Mouse (Mus musculus): ENCODE data around the gene Slit1. TPM values are rescaled to one million over a fixed set of nuclear protein-coding genes. Genes with fewer than 3 reads are reported as not detected.

Slit1 gene
- total and polyA plus RNA-seq, 3 experiments, result 0.16 to 0.30 TPM; not detected in 1

GRCm38 (mm10) chr19:41706094-41706828, 37.2 kb downstream of the Slit1 start:
- H3K9ac ChIP-seq (ENCODE audit: insufficient read depth, low read depth), result no peak overlapping the region
- no peaks in the 10 kb centered on the region for H3K4me1 ChIP-seq (ENCODE audit: control insufficient read depth in 1 of 2, insufficient read depth in 2 of 2)
- dilution Hi-C loops (cut with MboI; ENCODE audit: extremely low pct_ligation_motif_present, extremely low pct_unique_long_range_greater_than_20kb, low sequenced_read_pairs), result no loop called here
- no peak for DNase-seq (ENCODE audit: extremely low read depth)
- in situ Hi-C loops (cut with MboI; ENCODE audit: low pct_ligation_motif_present, low pct_unique_long_range_greater_than_20kb, low sequenced_read_pairs), result no loop called here
- H3K27me3 ChIP-seq (replicated peaks), result peaks cover 46% of the 10 kb centered on the region
- TF ChIP-seq JUND (conservative IDR thresholded peaks at IDR 0.05; ENCODE audit: low read depth, low read length) (no peak), SMC3 (IDR thresholded peaks at IDR 0.05; ENCODE audit: low read depth, low read length) (no peak), RAD21 (IDR thresholded peaks at IDR 0.05; ENCODE audit: low read depth, low read length) (no peak), USF2 (conservative IDR thresholded peaks at IDR 0.05; ENCODE audit: low read depth, low read length) (no peak), ZNF384 (IDR thresholded peaks at IDR 0.05; ENCODE audit: low read depth, low read length) (no peak), ZKSCAN1 (IDR thresholded peaks at IDR 0.05; ENCODE audit: borderline replicate concordance, low read depth, low read length) (no peak), IRF4 (IDR thresholded peaks at IDR 0.05; ENCODE audit: low read depth, low read length) (no peak), ZC3H11A (IDR thresholded peaks at IDR 0.05; ENCODE audit: low read depth, low read length) (no peak), ELF1 (IDR thresholded peaks at IDR 0.05; ENCODE audit: low read depth, low read length) (no peak), E2F4 (IDR thresholded peaks at IDR 0.05; ENCODE audit: insufficient replicate concordance, low read depth, low read length) (no peak)
- no peaks in the 10 kb centered on the region for H3K36me3 ChIP-seq (replicated peaks in 1 of 2; ENCODE audit: control insufficient read depth in 1 of 2, insufficient read depth in 1 of 2, low read length in 1 of 2)
- H3K4me2 ChIP-seq (ENCODE audit: insufficient read depth, low read depth, poor library complexity, severe bottlenecking), result no peak overlapping the region
- no peaks in the 10 kb centered on the region for H3K9me3 ChIP-seq (replicated peaks; ENCODE audit: low read length)
- no peaks in the 10 kb centered on the region for H3K79me2 ChIP-seq (replicated peaks; ENCODE audit: control insufficient read depth, extremely low read depth, insufficient read depth, poor library complexity, severe bottlenecking)
- H3K27ac ChIP-seq (ENCODE audit: insufficient read depth, low read depth), result no peak overlapping the region
- H3K4me3 ChIP-seq (replicated peaks in 1 of 3; ENCODE audit: low read depth in 2 of 3, low read length in 2 of 3, poor library complexity in 1 of 3), result no peak overlapping the region

GRCm38 (mm10) chr19:41705416-41705815, 38.0 kb downstream of the Slit1 start:
- Histone ChIP-seq H3K9ac (ENCODE audit: insufficient read depth, low read depth) (no peak overlapping the region), H3K36me3 (replicated peaks in 1 of 2; ENCODE audit: control insufficient read depth in 1 of 2, insufficient read depth in 1 of 2, low read length in 1 of 2) (no peaks in the 10 kb centered on the region), H3K79me2 (replicated peaks; ENCODE audit: control insufficient read depth, extremely low read depth, insufficient read depth, poor library complexity, severe bottlenecking) (no peaks in the 10 kb centered on the region), H3K4me3 (replicated peaks in 1 of 3; ENCODE audit: low read depth in 2 of 3, low read length in 2 of 3, poor library complexity in 1 of 3) (no peak overlapping the region), H3K9me3 (replicated peaks; ENCODE audit: low read length) (no peaks in the 10 kb centered on the region), H3K27ac (ENCODE audit: insufficient read depth, low read depth) (no peak overlapping the region), H3K4me2 (ENCODE audit: insufficient read depth, low read depth, poor library complexity, severe bottlenecking) (no peak overlapping the region), H3K27me3 (replicated peaks) (peaks cover 43% of the 10 kb centered on the region), H3K4me1 (ENCODE audit: control insufficient read depth in 1 of 2, insufficient read depth in 2 of 2) (no peaks in the 10 kb centered on the region)
- TF ChIP-seq MAZ (IDR thresholded peaks at IDR 0.05; ENCODE audit: low read depth, low read length) (no peak), USF1 (IDR thresholded peaks at IDR 0.05; ENCODE audit: low read depth, low read length) (no peak), PAX5 (IDR thresholded peaks at IDR 0.05; ENCODE audit: low read length) (no peak)
- dilution Hi-C loops (cut with MboI; ENCODE audit: extremely low pct_ligation_motif_present, extremely low pct_unique_long_range_greater_than_20kb, low sequenced_read_pairs) (no loop called here), in situ Hi-C loops (cut with MboI; ENCODE audit: low pct_ligation_motif_present, low pct_unique_long_range_greater_than_20kb, low sequenced_read_pairs) (no loop called here)
- no peak for DNase-seq (ENCODE audit: extremely low read depth)

GRCm38 (mm10) chr19:41702638-41703037, 40.8 kb downstream of the Slit1 start:
- Histone ChIP-seq H3K27ac (ENCODE audit: insufficient read depth, low read depth) (no peak overlapping the region), H3K9me3 (replicated peaks; ENCODE audit: low read length) (no peaks in the 10 kb centered on the region), H3K4me2 (ENCODE audit: insufficient read depth, low read depth, poor library complexity, severe bottlenecking) (no peak overlapping the region), H3K36me3 (replicated peaks in 1 of 2; ENCODE audit: control insufficient read depth in 1 of 2, insufficient read depth in 1 of 2, low read length in 1 of 2) (no peaks in the 10 kb centered on the region), H3K4me3 (replicated peaks in 1 of 3; ENCODE audit: low read depth in 2 of 3, low read length in 2 of 3, poor library complexity in 1 of 3) (no peak overlapping the region), H3K4me1 (ENCODE audit: control insufficient read depth in 1 of 2, insufficient read depth in 2 of 2) (peaks cover 2 to 9% of the 10 kb centered on the region in 2 experiments), H3K79me2 (replicated peaks; ENCODE audit: control insufficient read depth, extremely low read depth, insufficient read depth, poor library complexity, severe bottlenecking) (no peaks in the 10 kb centered on the region), H3K27me3 (replicated peaks) (peaks cover 42% of the 10 kb centered on the region), H3K9ac (ENCODE audit: insufficient read depth, low read depth) (no peak overlapping the region)
- no peak for TF ChIP-seq POLR2AphosphoS2 (IDR thresholded peaks at IDR 0.05; ENCODE audit: low read depth, low read length)
- no peak for TF ChIP-seq MXI1 (IDR thresholded peaks at IDR 0.05; ENCODE audit: low read depth, low read length)
- no peak for TF ChIP-seq CHD2 (IDR thresholded peaks at IDR 0.05; ENCODE audit: low read length)
- no peak for TF ChIP-seq PAX5 (IDR thresholded peaks at IDR 0.05; ENCODE audit: low read length)
- TF ChIP-seq USF2 (conservative IDR thresholded peaks at IDR 0.05; ENCODE audit: low read depth, low read length), result no peak
- no peak for TF ChIP-seq ZKSCAN1 (IDR thresholded peaks at IDR 0.05; ENCODE audit: borderline replicate concordance, low read depth, low read length)
- dilution Hi-C loops (cut with MboI; ENCODE audit: extremely low pct_ligation_motif_present, extremely low pct_unique_long_range_greater_than_20kb, low sequenced_read_pairs) (no loop called here), in situ Hi-C loops (cut with MboI; ENCODE audit: low pct_ligation_motif_present, low pct_unique_long_range_greater_than_20kb, low sequenced_read_pairs) (no loop called here)
- no peak for DNase-seq (ENCODE audit: extremely low read depth)

Data from CH12.LX (cell line).